Mouse (Mus musculus): ENCODE data around the gene Shh.

The Shh gene

GRCm38 (mm10) chr5:28459456-28460225, 7.4 kb downstream of the Shh start:
- peak in 1 of 2 experiments; percentile 28 for DNase-seq (ENCODE audit: inconsistent age in 2 of 2, low spot score in 1 of 2)

- peak in 1 of 2 experiments; percentile 40 for DNase-seq (ENCODE audit: inconsistent age in 2 of 2, low spot score in 1 of 2)
These were observed 8.2 kb downstream of the Shh start for GRCm38 (mm10) chr5:28458821-28459240.

GRCm38 (mm10) chr5:28457921-28458641, 9.0 kb downstream of the Shh start:
- peak in 1 of 2 experiments; percentile 24 for DNase-seq (ENCODE audit: inconsistent age in 2 of 2, low spot score in 1 of 2)

- no peak for DNase-seq (ENCODE audit: inconsistent age in 2 of 2, low spot score in 1 of 2)
These were observed 10.7 kb downstream of the Shh start for GRCm38 (mm10) chr5:28456366-28456765.

GRCm38 (mm10) chr5:28455721-28456120, 11.3 kb downstream of the Shh start:
- peak; percentile 66 to 80 for DNase-seq (ENCODE audit: inconsistent age in 2 of 2, low spot score in 1 of 2)

GRCm38 (mm10) chr5:28454546-28454945, 12.5 kb downstream of the Shh start:
- peak in 1 of 2 experiments; percentile 24 for DNase-seq (ENCODE audit: inconsistent age in 2 of 2, low spot score in 1 of 2)

- DNase-seq (ENCODE audit: inconsistent age in 2 of 2, low spot score in 1 of 2): peak in 1 of 2 experiments; percentile 19
These were observed 13.5 kb downstream of the Shh start for GRCm38 (mm10) chr5:28453523-28453922.

GRCm38 (mm10) chr5:28453086-28453485, 14.0 kb downstream of the Shh start:
- peak in 1 of 2 experiments; percentile 17 for DNase-seq (ENCODE audit: inconsistent age in 2 of 2, low spot score in 1 of 2)

- DNase-seq (ENCODE audit: inconsistent age in 2 of 2, low spot score in 1 of 2): peak; percentile 79 to 95
These were observed 15.9 kb downstream of the Shh start for GRCm38 (mm10) chr5:28451053-28451638.

- no peak for DNase-seq (ENCODE audit: inconsistent age in 2 of 2, low spot score in 1 of 2)
These were observed 16.7 kb downstream of the Shh start for GRCm38 (mm10) chr5:28450126-28450890.

- DNase-seq (ENCODE audit: inconsistent age in 2 of 2, low spot score in 1 of 2): peak in 1 of 2 experiments; percentile 13
These were observed 41.1 kb downstream of the Shh start for GRCm38 (mm10) chr5:28425926-28426325.

GRCm38 (mm10) chr5:28423781-28424180, 43.3 kb downstream of the Shh start:
- DNase-seq (ENCODE audit: inconsistent age in 2 of 2, low spot score in 1 of 2): peak in 1 of 2 experiments; percentile 14

GRCm38 (mm10) chr5:28419640-28420265, 47.3 kb downstream of the Shh start:
- peak in 1 of 2 experiments; percentile 77 for DNase-seq (ENCODE audit: inconsistent age in 2 of 2, low spot score in 1 of 2)

- no peak for DNase-seq (ENCODE audit: inconsistent age in 2 of 2, low spot score in 1 of 2)
These were observed 48.3 kb downstream of the Shh start for GRCm38 (mm10) chr5:28418734-28419133.

GRCm38 (mm10) chr5:28416029-28416428, 51.0 kb downstream of the Shh start:
- no peak for DNase-seq (ENCODE audit: inconsistent age in 2 of 2, low spot score in 1 of 2)

- peak in 1 of 2 experiments; percentile 16 for DNase-seq (ENCODE audit: inconsistent age in 2 of 2, low spot score in 1 of 2)
These were observed 53.0 kb downstream of the Shh start for GRCm38 (mm10) chr5:28414076-28414475.

GRCm38 (mm10) chr5:28413533-28413932, 53.5 kb downstream of the Shh start:
- DNase-seq (ENCODE audit: inconsistent age in 2 of 2, low spot score in 1 of 2): peak in 1 of 2 experiments; percentile 35

GRCm38 (mm10) chr5:28412006-28412685, 54.9 kb downstream of the Shh start:
- peak; percentile 81 to 87 for DNase-seq (ENCODE audit: inconsistent age in 2 of 2, low spot score in 1 of 2)

All from adrenal gland, adult (tissue).